Comparison of ENCODE assay signal across 8 mouse cellular contexts in genomic region chr4:46196513-46196912, GRCm38 (mm10). TPM values are rescaled to one million over a fixed set of nuclear protein-coding genes. Genes with fewer than 3 reads are reported as not detected.
A peak's percentile ranks its signal among the peaks of the same experiment; 100 is the strongest.
DNase-seq lines count a peak whose midpoint lies in the region; ATAC-seq and TF ChIP-seq lines count a peak whose summit lies in the region.

No protein-coding gene starts in this region.

- H3K4me2 ChIP-seq in kidney, embryonic 16.5 days (replicated peaks; ENCODE audit: low read depth, low read length): peak overlapping the region; percentile 88
- H3K4me2 ChIP-seq in forebrain, postnatal 0 days (ENCODE audit: low read depth): peak overlapping the region; percentile 77
- H3K4me2 ChIP-seq in liver, postnatal 0 days (ENCODE audit: low read depth, low read length): peak overlapping the region; percentile 92

- no peaks in the 10 kb centered on the region for H3K36me3 ChIP-seq in kidney, embryonic 16.5 days (ENCODE audit: insufficient read depth, low read length)
- no peaks in the 10 kb centered on the region for H3K36me3 ChIP-seq in forebrain, postnatal 0 days (ENCODE audit: insufficient read depth)
- H3K36me3 ChIP-seq in liver, postnatal 0 days (replicated peaks; ENCODE audit: insufficient read depth, low read length): no peaks in the 10 kb centered on the region; the same call in 1 of the 2 replicates

- TF ChIP-seq EP300 in liver, postnatal 0 days (IDR thresholded peaks at IDR 0.05; ENCODE audit: low read depth): no peak

- no peak for TF ChIP-seq POLR2A in bone marrow macrophage, adult 2 months (IDR thresholded peaks at IDR 0.05; ENCODE audit: borderline replicate concordance, low read depth, low read length)

- H3K4me1 ChIP-seq in kidney, embryonic 16.5 days (ENCODE audit: insufficient read depth, low read length): peaks cover 14% of the 10 kb centered on the region
- H3K4me1 ChIP-seq in bone marrow macrophage, adult 2 months (ENCODE audit: control insufficient read depth, insufficient read depth, low read length): peaks cover 10% of the 10 kb centered on the region
- peaks cover 14% of the 10 kb centered on the region; the same call in 1 of the 2 replicates for H3K4me1 ChIP-seq in forebrain, postnatal 0 days (ENCODE audit: insufficient read depth)
- peaks cover 14% of the 10 kb centered on the region for H3K4me1 ChIP-seq in liver, postnatal 0 days (ENCODE audit: insufficient read depth)

- peak overlapping the region; percentile 28; the same call in 1 of the 2 replicates for H3K27ac ChIP-seq in kidney, embryonic 16.5 days (ENCODE audit: low read length)
- H3K27ac ChIP-seq in bone marrow macrophage, adult 2 months (ENCODE audit: insufficient read depth, low read depth, low read length): no peak overlapping the region
- H3K27ac ChIP-seq in forebrain, postnatal 0 days (ENCODE audit: low read depth, low read length): peak overlapping the region; percentile 96
- H3K27ac ChIP-seq in liver, postnatal 0 days (ENCODE audit: low read depth): peak overlapping the region; percentile 87

- ATAC-seq in kidney, embryonic 16.5 days (ENCODE audit: low FRiP score, low TSS enrichment): 0 out of 2 replicates have a peak, but pooled peaks have one; percentile 6
- ATAC-seq in forebrain, postnatal 0 days: peak; percentile 54
- ATAC-seq in liver, postnatal 0 days: peak; percentile 35

- no peak for DNase-seq in kidney, postnatal 10 days
- DNase-seq in forebrain, postnatal 0 days: no peak
- DNase-seq in liver, postnatal 0 days: no peak
- no peak for DNase-seq in ovary, postnatal 14 days (ENCODE audit: low spot score)
- no peak for DNase-seq in cerebellum, adult 11-12 months
- DNase-seq in gastrocnemius, adult 8-10 months (ENCODE audit: low spot score in 2 of 2): no peak

- 30% methylated on average over 6 of the region's 6 CpGs for WGBS in kidney, embryonic 16.5 days
- WGBS in forebrain, postnatal 0 days: 15% methylated on average over 6 of the region's 6 CpGs
- WGBS in liver, postnatal 0 days (ENCODE audit: insufficient replicate concordance): 39% methylated on average over 6 of the region's 6 CpGs

- TF ChIP-seq CTCF in bone marrow macrophage, adult 2 months (IDR thresholded peaks at IDR 0.05; ENCODE audit: low read depth, low read length): no peak
- TF ChIP-seq CTCF in forebrain, postnatal 0 days (IDR thresholded peaks at IDR 0.05; ENCODE audit: low read depth): no peak
- TF ChIP-seq CTCF in liver, postnatal 0 days (IDR thresholded peaks at IDR 0.05; ENCODE audit: low read depth): no peak

- peak overlapping the region; percentile 91 for H3K9ac ChIP-seq in kidney, embryonic 16.5 days (replicated peaks; ENCODE audit: low read length)
- peak overlapping the region; percentile 85 for H3K9ac ChIP-seq in forebrain, postnatal 0 days
- peak overlapping the region; percentile 93 for H3K9ac ChIP-seq in liver, postnatal 0 days (replicated peaks)

- no peaks in the 10 kb centered on the region for H3K9me3 ChIP-seq in kidney, embryonic 16.5 days (ENCODE audit: low read length)
- no peaks in the 10 kb centered on the region for H3K9me3 ChIP-seq in forebrain, postnatal 0 days (ENCODE audit: low read length)
- H3K9me3 ChIP-seq in liver, postnatal 0 days (ENCODE audit: low read length): no peaks in the 10 kb centered on the region

- peak overlapping the region; percentile 89 for H3K4me3 ChIP-seq in kidney, embryonic 16.5 days (ENCODE audit: low read length)
- peak overlapping the region; percentile 76 for H3K4me3 ChIP-seq in bone marrow macrophage, adult 2 months (ENCODE audit: insufficient read depth, low read length)
- peak overlapping the region; percentile 73 for H3K4me3 ChIP-seq in forebrain, postnatal 0 days (ENCODE audit: low read depth, low read length)
- peak overlapping the region; percentile 95 for H3K4me3 ChIP-seq in liver, postnatal 0 days (ENCODE audit: low read depth, low read length)

- peaks cover 15% of the 10 kb centered on the region for H3K27me3 ChIP-seq in kidney, embryonic 16.5 days (ENCODE audit: insufficient read depth, low read length)
- H3K27me3 ChIP-seq in forebrain, postnatal 0 days (ENCODE audit: insufficient read depth, low read length): peaks cover 4% of the 10 kb centered on the region; the same call in 1 of the 2 replicates
- peaks cover 6% of the 10 kb centered on the region; the same call in 1 of the 2 replicates for H3K27me3 ChIP-seq in liver, postnatal 0 days (ENCODE audit: insufficient read depth, low read length)

RNA-seq across cellular contexts. Expression of gene Xpa, which starts 0.4 kb away (rescaled TPM):
- 20.7 and 21.1 TPM in 2 replicates for polyA plus RNA-seq in kidney, embryonic 16.5 days (2015; fragmentation: Nextera tagmentation; extraction: Ambion mirVana)
- polyA plus RNA-seq in bone marrow macrophage, adult 2 months (2012; ENCODE audit: insufficient read depth, insufficient read length, missing spikeins): 45.7 and 49.1 TPM in 2 replicates
- total RNA-seq in forebrain, postnatal 0 days (2014; rRNA removed): 33.8 and 34.0 TPM in 2 replicates
- 44.5 and 45.8 TPM in 2 replicates for polyA plus RNA-seq in forebrain, postnatal 0 days (2015; fragmentation: Nextera tagmentation; extraction: Ambion mirVana)
- polyA plus RNA-seq in liver, postnatal 0 days (2015; fragmentation: Nextera tagmentation; extraction: Ambion mirVana): 15.3 and 16.2 TPM in 2 replicates
- 1 to 10 TPM; 4.9 to 8.6 (median 6.7) TPM for total RNA-seq in gastrocnemius, adult 8-10 months (2022)

RNA-seq across cellular contexts. Expression of gene Tstd2, which starts 58.0 kb away (rescaled TPM):
- 39.1 and 54.4 TPM in 2 replicates for polyA plus RNA-seq in kidney, embryonic 16.5 days (2015; fragmentation: Nextera tagmentation; extraction: Ambion mirVana)
- polyA plus RNA-seq in bone marrow macrophage, adult 2 months (2012; ENCODE audit: insufficient read depth, insufficient read length, missing spikeins): 30.8 and 34.2 TPM in 2 replicates
- 27.4 and 31.4 TPM in 2 replicates for total RNA-seq in forebrain, postnatal 0 days (2014; rRNA removed)
- 12.3 and 19.3 TPM in 2 replicates for polyA plus RNA-seq in forebrain, postnatal 0 days (2015; fragmentation: Nextera tagmentation; extraction: Ambion mirVana)
- polyA plus RNA-seq in liver, postnatal 0 days (2015; fragmentation: Nextera tagmentation; extraction: Ambion mirVana): 6.6 and 8.3 TPM in 2 replicates
- 10 to 100 TPM in 1 of 4 experiments, 1 to 10 TPM in 3; 8.4 to 11.9 (median 9.2) TPM for total RNA-seq in gastrocnemius, adult 8-10 months (2022)

RNA-seq across cellular contexts. Expression of gene Ncbp1, which starts 58.1 kb away (rescaled TPM):
- 90.6 and 90.9 TPM in 2 replicates for polyA plus RNA-seq in kidney, embryonic 16.5 days (2015; fragmentation: Nextera tagmentation; extraction: Ambion mirVana)
- 24.5 and 24.7 TPM in 2 replicates for polyA plus RNA-seq in bone marrow macrophage, adult 2 months (2012; ENCODE audit: insufficient read depth, insufficient read length, missing spikeins)
- total RNA-seq in forebrain, postnatal 0 days (2014; rRNA removed): 48.9 and 56.1 TPM in 2 replicates
- polyA plus RNA-seq in forebrain, postnatal 0 days (2015; fragmentation: Nextera tagmentation; extraction: Ambion mirVana): 58.7 and 58.9 TPM in 2 replicates
- 18.2 and 19.6 TPM in 2 replicates for polyA plus RNA-seq in liver, postnatal 0 days (2015; fragmentation: Nextera tagmentation; extraction: Ambion mirVana)
- total RNA-seq in gastrocnemius, adult 8-10 months (2022): 10 to 100 TPM; 11.7 to 16.9 (median 13.2) TPM
